Mouse (Mus musculus): ENCODE measurements around the gene Ifna12.
"Not testable (repeated sequence)": the region's sequence is repeated elsewhere in the genome, so short reads cannot be mapped to it uniquely, and the experiment has no call there.

Ifna12 gene

GRCm38 (mm10) chr4:88603276-88603675, at the start of gene Ifna12:
TSS of gene Ifna12 (minus strand) at chr4:88603376.
- no peak for DNase-seq (ENCODE audit: low read depth)

GRCm38 (mm10) chr4:88644359-88644758, 41.2 kb upstream of the Ifna12 start, which contains the start of gene Ifna13:
TSS of gene Ifna13 (minus strand) at chr4:88644459.
- no peak for DNase-seq (ENCODE audit: low read depth)

- DNase-seq (ENCODE audit: low read depth), result no peak
These were observed 39.4 kb upstream of the Ifna12 start for GRCm38 (mm10) chr4:88642526-88642925.

GRCm38 (mm10) chr4:88641077-88641831, 38.1 kb upstream of the Ifna12 start:
- DNase-seq (ENCODE audit: low read depth), result peak; percentile 100

- DNase-seq (ENCODE audit: low read depth), result no peak
These were observed 37.5 kb upstream of the Ifna12 start for GRCm38 (mm10) chr4:88640704-88641076.

GRCm38 (mm10) chr4:88634311-88634710, 31.1 kb upstream of the Ifna12 start, which contains the start of gene C87499:
TSS of gene C87499 (minus strand) at chr4:88634411.
- DNase-seq (ENCODE audit: low read depth), result no peak

- no peak for DNase-seq (ENCODE audit: low read depth)
These were observed 10.9 kb downstream of the Ifna12 start, which contains the start of gene Ifna9 for GRCm38 (mm10) chr4:88592285-88592684. TSS of gene Ifna9 (minus strand) at chr4:88592385.

- DNase-seq (ENCODE audit: low read depth), result no peak
These were observed 31.5 kb downstream of the Ifna12 start, which contains the start of gene Ifna14 for GRCm38 (mm10) chr4:88571698-88572097. TSS of gene Ifna14 (minus strand) at chr4:88571798.

GRCm38 (mm10) chr4:88561791-88562190, 41.4 kb downstream of the Ifna12 start:
- no peak for DNase-seq (ENCODE audit: low read depth)

GRCm38 (mm10) chr4:88558145-88558544, 45.0 kb downstream of the Ifna12 start, which contains the start of gene Ifna15:
TSS of gene Ifna15 (minus strand) at chr4:88558245.
- not testable (repeated sequence) for DNase-seq (ENCODE audit: low read depth)
